Mouse (Mus musculus) layer of hippocampus, postnatal 36 days (tissue): ENCODE measurements around the gene Znrd1. TPM values are rescaled to one million over a fixed set of nuclear protein-coding genes. Genes with fewer than 3 reads are reported as not detected.
"Not testable (repeated sequence)": the region's sequence is repeated elsewhere in the genome, so short reads cannot be mapped to it uniquely, and the experiment has no call there.

ENCODE experiments used
- DNase-seq, 2 experiments: peaks; one replicate each; pipeline ENCODE4 v3.0.0; 2022
- total RNA-seq, 2 experiments: library from RNA; stranded (reverse); gene quantifications; 2 replicates each; pipeline ENCODE4 v1.2.3; 2021

Znrd1 gene
- total RNA-seq, result 10 to 100 TPM; 37.6 to 41.3 TPM

DNA sequence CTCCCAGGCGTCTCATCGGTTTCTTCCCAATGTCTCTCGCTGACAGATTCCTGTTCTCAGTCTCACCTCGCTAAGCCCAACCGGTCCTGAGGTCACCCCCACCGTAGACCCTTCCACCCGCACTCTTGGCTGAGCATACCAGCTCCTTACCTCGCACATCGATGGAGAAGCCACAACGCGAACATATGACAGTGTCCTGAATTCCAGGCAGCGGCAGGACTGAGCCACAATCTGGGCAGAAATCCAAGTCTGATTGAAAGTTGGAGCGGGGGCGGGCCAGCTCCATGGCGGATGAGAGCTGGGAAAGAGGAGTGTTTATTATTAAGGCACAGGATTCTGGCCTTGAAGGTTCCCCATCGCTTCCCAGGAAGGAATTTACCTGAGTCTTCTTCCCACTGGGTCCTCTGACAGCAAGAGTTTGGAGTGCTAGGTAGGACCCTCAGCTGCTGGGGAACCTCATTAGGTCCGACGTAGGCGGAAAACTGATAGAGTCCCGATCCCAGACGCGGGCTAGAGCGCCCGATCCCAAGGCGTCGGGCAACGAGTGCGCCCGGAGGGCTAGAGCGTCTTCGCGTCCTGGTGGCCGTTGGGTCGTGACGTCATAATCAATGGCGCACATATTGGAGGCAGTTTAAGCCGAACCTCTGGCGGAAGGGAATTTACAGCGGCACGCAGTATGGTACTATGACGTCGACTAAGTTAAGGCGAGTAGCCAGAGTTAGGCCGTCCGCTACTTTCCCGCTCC, at the start of gene Znrd1, which contains the start of gene Znrd1as:
Gene Znrd1, minus strand, starts transcription at position 561 of the 745 bp plus-strand sequence.
Gene Znrd1as, plus strand, starts transcription at position 594 of the 745 bp plus-strand sequence.
- peak; percentile 93 to 95 for DNase-seq

DNA sequence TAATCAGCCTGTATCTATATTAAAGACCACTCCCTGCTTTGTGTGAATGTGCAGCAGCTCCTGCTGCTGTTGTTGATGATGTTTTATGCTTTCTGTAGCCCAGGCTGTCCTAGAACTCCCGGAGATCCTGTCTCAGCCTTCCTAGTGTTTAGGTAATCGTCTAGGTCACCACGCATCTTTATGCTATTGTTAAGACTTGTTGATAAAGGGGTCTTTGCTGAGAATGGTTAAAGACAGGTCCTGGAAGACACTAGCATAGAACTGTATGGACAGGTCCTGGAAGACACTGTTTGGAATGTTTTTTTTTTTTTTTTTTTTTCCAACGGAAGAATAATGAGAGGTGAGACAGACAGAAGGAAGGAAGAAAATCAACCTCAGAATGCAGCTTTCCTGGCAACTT, 45.0 kb upstream of the Znrd1 start:
- DNase-seq, result no peak

DNA sequence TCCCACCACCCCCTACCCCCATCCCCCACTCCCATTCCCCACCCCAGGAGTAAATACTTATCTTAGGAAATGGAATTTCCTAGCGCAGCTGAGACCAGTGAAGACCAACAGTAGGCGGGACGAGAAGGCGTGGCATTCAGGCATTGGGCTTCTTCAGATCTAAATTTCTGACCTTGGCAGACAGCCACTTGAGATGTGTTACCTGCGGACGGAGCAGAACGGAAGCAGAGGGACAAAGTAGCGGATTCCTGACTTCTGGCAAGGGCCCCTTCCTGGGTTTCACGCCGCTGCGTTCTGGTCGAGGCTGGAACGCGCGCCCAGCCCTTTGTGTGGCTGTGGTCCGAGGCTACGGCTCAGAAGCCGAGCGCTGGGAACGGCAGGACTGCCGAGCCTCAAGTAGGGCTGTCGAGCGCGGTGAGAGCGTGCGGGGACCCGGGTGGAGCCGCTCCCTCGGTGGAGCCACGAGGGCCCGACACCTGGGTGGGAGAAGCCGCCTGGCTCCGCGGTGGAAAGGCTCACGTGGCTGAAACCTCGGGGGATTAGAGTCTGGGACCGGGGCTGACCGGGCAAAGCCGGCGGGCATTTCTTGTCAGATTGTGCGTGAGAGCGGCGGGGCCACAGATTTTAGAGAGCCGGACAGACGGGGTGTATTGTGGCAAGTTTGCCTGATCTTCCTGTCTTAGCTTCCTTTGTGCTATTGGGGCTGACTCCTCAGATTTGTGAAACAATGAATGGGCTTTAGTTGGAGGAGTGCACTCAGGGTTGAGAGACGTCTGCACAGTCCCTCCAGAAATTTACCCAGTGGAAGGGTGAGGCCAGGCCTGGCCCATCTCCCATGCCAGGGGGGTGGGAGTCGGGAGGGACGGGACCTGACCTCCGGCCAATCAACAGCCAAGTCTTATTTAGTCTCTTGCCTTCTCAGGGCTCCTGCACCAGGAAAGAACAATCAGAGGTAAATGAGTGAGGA, 44.3 kb upstream of the Znrd1 start:
- DNase-seq, result peak; percentile 18 to 26

DNA sequence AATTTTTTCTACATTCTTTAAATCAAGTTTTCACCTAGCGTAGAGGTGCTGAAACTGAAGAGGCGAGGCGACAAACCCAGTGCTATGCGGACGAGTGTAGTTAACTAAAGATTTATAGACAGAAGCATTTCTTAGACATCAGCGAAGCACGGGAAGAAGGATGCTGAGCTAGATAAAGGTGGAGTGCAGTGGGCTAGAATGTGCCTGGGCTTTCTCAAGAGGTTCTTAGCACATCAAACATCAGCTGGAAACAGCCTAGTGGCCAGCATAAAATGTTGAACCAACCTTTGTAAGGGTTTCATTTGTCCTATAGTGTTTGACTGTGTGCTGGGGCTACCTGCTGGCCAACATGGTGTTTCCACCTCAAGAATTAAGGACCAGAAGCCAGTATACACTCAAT, 42.5 kb upstream of the Znrd1 start, which contains the start of gene Zfp57:
Gene Zfp57, plus strand, starts transcription at position 301 of the 400 bp plus-strand sequence.
- DNase-seq, result no peak

DNA sequence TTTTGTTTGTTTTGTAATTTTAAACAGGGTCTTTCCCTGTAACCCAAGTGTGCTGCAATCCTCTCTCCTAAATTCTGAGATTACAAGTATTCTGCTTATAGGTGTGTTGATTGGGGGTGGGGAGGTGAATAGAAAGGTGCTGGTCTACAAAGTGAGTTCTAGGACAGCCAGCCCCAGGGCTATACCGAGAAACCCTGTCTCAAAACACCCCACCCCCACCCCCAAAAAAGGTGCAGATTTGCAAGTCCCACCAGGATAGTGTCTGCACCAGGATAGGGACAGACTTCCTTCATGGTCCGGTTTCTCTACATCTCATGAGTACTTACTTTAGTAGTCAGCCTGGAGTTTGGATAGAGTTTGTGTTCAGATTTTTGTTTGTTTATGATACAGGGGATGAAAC, 40.1 kb upstream of the Znrd1 start:
- no peak for DNase-seq

DNA sequence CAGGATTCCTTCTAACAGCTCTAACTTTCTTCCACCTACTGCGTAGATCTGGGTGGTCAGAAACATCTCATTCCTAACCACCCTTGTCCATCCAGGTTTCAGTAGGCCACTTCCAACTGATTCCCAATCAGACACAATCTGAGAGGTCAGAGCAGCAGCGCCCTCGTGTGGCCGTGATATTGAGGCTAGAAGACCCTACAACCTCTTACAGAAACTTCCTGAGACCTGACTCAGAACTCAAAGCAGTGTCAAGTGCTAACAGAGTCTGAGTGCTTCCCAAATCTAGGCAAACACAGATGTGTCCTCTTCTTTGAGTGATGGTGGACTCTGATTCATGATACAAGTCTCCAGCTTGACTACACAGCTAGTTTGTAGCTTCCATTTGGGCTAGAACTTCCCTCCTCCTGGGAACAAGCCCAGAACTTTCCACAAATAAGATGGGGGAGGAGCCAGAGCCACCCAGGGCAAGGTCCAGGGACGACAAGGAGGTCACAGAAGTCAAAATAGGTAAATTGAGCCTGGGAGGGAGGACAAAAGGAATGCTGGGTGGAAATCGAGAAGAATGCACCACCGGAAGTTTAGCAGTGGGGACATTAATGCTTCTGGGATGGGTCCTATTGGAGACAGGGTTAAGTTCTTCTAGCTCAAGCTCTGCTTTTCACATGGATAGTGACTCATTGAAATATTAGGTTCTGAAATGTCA, 38.8 kb upstream of the Znrd1 start:
- peak; percentile 66 to 72 for DNase-seq

DNA sequence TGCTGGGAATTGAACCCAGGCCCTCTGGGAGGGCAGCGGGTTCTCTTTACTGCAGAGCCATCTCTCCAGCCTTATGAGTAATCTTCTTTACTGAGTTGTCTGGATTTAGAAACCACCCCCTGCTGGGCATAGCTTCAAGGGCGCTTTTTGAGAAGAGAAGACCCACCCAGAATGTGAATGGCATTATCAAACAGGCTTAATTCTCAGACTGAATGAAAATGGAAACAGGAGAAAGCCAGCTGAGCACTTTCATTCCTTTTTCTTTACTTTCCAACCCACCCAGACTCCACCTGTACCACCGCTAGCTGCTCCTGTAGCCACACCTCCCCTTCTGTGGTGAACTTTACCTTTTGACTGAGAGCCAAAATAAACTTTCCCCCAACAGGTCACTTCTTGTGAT, 37.1 kb upstream of the Znrd1 start:
- DNase-seq, result no peak

DNA sequence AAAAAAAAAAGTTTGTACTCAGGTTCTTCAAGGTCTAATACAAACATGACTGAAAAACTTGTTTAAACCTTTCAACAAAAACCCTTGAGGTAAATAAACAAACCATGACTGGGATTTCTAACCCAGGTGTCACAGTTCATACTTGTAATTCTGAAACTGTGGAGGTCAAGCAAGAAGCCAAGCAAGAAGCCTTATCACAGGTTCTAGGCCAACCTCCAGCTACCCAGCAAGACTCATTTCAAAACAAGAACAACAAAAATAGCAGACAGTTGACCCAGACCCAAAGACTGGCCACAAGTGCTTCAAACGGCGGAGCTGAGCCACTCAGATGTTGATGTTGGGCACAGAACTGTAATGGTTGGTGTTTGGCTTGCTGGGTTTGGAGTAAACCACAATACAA, 36.2 kb upstream of the Znrd1 start:
- no peak for DNase-seq

DNA sequence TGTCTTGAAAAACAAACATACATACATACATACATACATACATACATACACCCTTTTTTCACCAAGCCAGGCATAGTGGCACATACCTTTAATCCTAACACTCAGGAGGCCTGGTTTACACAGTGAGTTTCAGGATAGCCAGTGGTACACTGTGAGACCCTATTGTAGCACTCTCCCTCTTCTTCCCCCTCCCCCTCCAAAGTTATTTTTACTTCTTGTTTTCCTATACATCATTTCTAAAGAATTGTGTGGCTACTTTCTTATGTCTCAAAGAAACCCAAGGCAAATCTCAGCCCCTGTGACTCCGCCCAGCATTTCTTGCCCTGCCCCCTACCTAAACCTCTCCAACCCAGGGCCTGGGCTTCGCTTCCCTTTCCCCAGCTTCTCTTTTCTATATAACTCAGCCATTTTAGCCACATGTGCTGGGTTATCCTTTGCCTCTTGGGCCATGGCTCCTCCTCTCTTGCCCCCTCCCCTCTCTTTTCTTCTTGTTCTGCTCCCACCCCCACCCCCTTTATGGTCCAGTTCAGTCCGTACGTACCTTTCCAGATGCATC, 35.5 kb upstream of the Znrd1 start:
- no peak for DNase-seq

DNA sequence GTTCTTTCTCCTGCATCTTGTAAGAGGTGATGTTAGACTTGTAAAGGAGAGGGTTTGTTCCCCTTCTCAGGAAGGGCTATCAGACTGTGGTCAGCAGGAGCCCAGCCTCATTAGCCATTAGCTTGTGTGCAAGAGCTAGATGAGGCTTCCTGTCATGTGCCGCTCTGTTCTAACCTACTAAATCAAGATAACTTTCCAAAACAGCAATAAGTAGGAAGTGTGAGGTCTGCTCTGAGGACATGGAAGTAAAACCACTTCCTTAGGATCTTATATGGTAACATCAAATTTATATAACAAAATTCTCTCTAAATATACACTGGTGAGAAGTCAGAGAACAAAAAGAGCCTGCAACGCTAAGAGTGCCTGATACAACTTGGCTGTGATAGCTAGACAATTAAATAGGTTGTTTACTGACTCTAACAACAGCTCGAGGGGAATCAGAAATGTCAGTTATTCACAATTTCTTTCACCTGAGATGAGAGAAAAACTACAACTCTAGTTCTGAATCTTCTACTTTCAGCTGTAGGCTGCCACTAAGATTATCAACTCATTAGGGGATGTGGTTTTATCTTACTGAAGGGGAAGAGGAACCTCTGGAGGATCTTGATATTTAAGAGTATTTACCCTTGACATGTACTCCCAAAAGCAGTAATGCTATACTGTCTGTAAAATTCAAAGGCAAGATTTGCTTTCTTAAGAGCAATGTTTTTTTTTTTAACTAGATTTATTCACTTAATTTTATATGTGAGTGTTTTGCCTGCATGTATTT, 34.2 kb upstream of the Znrd1 start:
- DNase-seq, result no peak

DNA sequence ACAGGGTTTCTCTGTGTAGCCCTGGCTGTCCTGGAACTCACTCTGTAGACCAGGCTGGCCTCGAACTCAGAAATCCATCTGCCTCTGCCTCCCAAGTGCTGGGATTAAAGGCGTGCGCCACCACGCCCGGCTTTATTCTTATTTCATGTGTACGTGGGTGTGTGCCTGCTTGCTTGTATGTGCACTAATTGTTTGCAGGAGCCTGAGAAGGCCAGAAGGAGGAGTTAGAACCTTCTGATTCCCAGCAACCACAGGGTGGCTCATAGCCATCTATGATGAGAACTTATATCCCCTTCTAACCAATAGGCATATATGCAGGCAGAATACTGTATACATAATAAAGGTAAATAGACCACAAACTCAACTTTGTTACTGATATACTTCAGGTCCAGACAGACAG, 32.3 kb upstream of the Znrd1 start:
- not testable (repeated sequence) for DNase-seq

DNA sequence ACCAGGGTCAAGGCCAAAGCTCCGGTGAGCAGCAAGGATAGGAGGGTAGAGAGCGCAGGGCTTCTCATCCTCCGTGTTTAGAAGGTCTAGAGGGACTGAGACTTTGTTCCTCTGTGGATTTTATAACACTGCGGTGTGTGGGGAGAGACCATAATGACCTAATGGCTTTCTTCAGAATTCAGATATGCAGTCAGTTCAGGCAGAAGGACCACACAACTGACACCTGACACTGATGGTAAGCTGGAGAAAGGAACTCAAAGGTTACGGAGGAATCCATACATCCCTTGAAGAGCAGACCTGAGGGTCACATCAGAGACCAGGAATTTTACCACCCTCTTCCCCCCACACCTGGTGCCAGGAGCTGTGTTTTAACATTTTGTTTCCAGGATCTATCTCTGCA, 31.1 kb upstream of the Znrd1 start, which contains the start of gene H2-M5:
Gene H2-M5, minus strand, starts transcription at position 101 of the 400 bp plus-strand sequence.
- no peak for DNase-seq

DNA sequence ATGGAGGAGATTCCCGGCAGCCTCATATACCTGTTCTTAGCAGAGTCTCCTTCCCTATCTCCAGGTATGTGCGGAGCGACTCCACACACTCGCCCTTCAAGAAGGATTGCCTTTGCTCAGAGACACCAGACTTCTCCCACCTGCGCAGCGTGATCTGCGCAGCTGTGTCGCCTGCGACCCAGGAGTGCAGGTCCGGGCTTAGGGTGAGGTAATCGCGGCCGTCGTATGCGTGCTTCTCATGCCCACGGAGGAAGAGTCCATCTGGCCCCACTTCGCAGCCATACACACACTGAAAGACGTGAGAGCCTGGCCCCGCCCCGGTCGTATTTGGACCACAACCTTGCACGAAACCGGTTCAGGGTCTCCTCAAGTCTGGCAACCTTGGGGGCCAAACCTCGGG, 30.1 kb upstream of the Znrd1 start:
- no peak for DNase-seq

DNA sequence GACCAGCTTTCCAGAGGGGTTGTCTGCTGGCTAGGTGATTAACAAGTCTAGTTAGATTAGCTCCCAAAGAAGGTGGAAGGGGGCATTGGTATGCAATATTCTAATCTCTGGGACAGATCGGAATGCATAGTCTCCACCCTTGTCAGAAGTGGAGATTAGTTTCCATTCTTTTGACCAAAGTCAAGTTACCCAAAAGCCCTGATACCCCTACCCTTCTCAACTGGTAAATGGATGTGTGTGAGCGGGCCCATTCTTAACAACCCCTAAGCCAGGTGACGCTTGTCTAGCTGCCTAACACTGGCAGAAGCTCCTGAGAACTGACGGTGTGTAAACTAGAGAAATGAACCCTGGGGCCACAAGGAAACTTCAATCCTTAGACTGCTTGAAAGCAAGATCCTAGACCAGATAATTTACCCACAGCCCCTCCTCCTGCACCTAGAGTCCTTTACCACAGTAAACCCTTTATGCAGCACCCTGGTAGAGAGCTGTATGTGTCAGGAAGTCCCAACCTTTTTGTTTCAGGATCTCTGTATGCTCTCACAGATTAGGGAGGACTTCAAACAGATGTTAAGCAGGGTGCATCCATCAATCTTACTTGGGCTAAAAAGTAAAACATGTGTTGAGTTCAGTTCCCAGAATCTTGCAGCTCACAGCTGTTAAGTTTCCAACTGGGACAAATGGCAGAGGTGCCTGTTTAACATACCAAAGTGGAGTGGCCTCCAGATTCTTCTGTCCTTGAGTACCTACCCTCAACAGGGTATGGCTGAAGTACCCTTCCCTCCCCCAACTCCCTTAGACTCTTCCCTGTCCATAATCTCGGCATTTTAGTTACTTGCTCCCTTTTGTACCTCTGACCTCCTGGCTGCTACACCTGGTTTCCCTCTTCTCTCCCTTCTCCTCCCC, 24.1 kb upstream of the Znrd1 start:
- no peak for DNase-seq

DNA sequence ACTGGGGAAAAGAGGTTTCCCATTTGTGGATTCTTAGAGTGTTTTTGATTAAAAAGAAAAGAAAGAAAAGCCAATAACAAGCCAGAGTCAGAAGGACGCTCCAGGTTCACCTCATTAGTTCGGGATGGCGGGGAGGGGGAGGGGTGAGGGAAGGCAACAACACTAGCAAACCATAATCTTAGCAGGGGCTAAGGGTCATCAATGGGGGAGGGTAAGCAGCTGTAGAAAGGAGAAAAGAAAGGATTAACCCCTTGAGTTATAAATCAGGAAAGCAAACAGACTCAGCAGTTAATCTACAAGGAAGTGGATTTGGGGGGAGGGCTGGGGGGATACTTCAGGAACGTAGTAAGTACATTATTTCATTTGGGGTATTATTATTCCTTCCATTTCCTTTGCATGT, 23.5 kb upstream of the Znrd1 start:
- no peak for DNase-seq

DNA sequence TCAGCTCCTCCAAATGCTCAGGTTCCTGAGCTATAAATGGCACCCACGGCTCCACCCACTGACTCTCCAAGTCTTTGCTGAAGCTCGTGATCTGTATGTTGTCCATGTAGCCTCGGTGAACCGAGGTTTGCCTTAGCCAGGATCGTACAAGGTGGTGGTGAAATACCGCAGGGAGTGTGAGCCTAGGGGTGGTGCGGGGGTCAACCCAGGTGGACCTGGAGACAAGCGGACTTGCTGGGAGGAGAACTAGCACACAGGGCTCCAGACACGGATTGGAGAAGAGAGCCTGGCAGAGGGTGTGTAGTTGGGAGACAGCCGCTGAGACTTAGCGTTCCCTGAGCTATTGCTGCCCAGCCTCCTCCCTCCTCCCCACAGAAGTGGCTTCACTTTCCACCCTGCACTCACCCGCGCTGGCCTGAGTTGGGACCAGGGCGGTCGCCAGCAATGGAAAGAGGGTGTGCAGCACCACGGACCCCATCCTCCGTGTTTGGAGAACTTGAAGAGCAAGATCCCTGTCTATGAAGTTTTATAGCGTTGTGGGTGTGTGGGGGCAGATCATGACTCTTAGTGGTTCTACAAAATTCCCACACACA, 23.0 kb upstream of the Znrd1 start, which contains the start of gene 2410137M14Rik:
Gene 2410137M14Rik, minus strand, starts transcription at position 17 of the 593 bp plus-strand sequence.
- peak; percentile 24 to 26 for DNase-seq

DNA sequence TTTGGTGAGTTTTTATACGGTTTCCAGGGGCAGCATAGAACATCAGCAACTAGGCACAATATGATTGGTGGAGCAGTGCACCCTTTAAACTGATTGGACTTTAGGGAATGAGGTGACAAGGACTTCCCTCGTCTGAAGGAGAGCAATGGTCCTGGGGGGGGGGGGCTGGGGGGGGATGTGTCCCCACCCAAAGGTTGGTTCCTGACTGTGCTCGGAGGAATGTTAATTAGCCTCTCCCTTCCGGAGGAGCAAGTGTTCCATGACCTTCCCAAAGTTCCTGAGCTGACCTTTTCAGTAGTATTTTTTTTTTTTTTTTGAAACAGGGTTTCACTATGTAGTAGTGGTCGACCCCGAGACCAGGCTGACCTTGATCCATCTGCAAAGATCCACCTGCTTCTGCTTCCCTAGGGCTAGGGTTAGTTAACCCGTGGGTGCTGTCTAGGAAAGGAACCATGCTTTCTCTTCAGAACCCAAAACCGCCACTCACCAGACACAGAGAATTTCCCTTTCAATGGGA, 15.0 kb upstream of the Znrd1 start:
- no peak for DNase-seq

DNA sequence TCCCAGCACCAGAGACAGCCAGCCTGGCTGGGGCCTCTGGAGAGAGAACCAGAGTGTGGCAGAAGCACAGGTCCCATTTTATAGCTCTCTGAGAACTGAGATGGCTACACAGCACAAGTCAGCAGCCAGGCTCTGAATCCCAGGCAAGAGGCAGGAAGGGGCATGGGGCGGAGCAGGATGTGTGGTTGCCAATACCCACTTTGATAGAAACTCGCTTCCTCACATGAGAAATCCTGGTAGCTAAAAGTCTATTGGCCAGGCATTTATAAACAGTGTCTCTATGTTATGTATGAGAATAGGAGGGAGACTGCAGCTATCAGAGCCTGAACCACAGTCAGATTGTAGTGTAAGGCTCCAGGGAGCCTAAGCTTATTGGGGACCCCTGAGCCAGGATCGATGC, 14.4 kb upstream of the Znrd1 start:
- DNase-seq, result no peak

DNA sequence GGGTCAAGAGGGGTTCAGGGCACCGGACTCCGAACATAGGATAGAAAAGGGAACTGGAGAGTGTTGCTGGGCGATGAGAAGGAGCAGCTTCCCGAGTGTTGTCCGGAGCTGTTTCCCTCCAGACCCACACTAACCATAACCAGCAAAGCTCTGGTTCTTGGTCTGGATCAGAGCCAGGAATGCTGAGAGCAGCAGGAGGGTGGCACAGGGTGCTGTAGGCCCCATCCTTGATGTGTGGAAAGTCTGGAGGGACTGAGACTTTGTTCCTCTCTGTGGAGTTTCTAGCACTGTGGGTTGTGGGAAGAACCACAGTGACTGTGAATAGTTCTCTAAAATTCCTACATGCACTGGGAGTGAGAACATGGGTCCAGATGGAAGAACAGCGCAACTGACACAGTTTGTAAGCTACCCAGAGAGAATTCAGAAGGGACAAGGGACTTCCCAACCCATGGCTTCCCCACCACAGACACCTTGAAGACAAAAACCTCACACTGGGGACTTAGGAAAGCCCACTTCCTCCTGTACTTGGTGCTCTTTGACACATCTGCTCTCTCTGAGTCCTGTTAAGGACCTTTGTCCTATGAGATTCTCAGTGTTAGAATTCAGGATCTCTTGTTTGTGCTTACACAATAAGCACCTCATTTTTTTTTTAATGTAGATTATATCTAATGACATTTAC, 13.0 kb upstream of the Znrd1 start:
- no peak for DNase-seq
